Mouse (Mus musculus) G1E-ER4 (cell line): Measurements from ENCODE around the gene Rint1. TPM values are rescaled to one million over a fixed set of nuclear protein-coding genes. Genes with fewer than 3 reads are reported as not detected.

Experiments used
- GATA1 ChIP-seq: IDR thresholded peaks from one replicate; pipeline ENCODE4 v1.8.0; 2012; ENCODE audit warnings: low read length, inconsistent platforms
- polyA plus RNA-seq: library from polyadenylated mRNA; stranded (reverse); fragments of >175 nt; gene quantifications from 2 replicates; pipeline ENCODE4 v1.2.3, GENCODE M21; 2012

Rint1 gene
- polyA plus RNA-seq, 1 experiment, result 12.7 TPM

- TF ChIP-seq GATA1, result no peak
Observed at GRCm38 (mm10) chr5:23856164-23856563, 68.7 kb downstream of the Rint1 start.

GRCm38 (mm10) chr5:23857189-23857588 is 69.7 kb downstream of the Rint1 start:
- TF ChIP-seq GATA1, result no peak

GRCm38 (mm10) chr5:23858001-23858400 is 70.5 kb downstream of the Rint1 start:
- TF ChIP-seq GATA1, result no peak

- TF ChIP-seq GATA1, result no peak
Observed at GRCm38 (mm10) chr5:23858643-23859042, 71.1 kb downstream of the Rint1 start.

GRCm38 (mm10) chr5:23859087-23859718 is 71.7 kb downstream of the Rint1 start:
- TF ChIP-seq GATA1, result no peak

GRCm38 (mm10) chr5:23859896-23860295 is 72.4 kb downstream of the Rint1 start:
- no peak for TF ChIP-seq GATA1

- TF ChIP-seq GATA1, result no peak
Observed at GRCm38 (mm10) chr5:23861721-23862120, 74.2 kb downstream of the Rint1 start.

- no peak for TF ChIP-seq GATA1
Observed at GRCm38 (mm10) chr5:23862291-23862690, 74.8 kb downstream of the Rint1 start.

- no peak for TF ChIP-seq GATA1
Observed at GRCm38 (mm10) chr5:23863166-23864053, 75.9 kb downstream of the Rint1 start.

GRCm38 (mm10) chr5:23864054-23864965 is 76.8 kb downstream of the Rint1 start:
- no peak for TF ChIP-seq GATA1

GRCm38 (mm10) chr5:23865941-23866340 is 78.4 kb downstream of the Rint1 start:
- no peak for TF ChIP-seq GATA1

Other genes starting within 250 kb of the Rint1 start
- 11.1 and 13.3 TPM in 2 replicates for gene Srpk2, start 103.1 kb upstream of the Rint1 start, polyA plus RNA-seq
- gene Pus7, start 4.0 kb upstream of the Rint1 start, polyA plus RNA-seq, result 13.3 and 16.5 TPM in 2 replicates
- gene Tomm7, start 56.5 kb downstream of the Rint1 start, polyA plus RNA-seq, result 2.2 and 12.1 TPM in 2 replicates
- 2.9 and 3.6 TPM in 2 replicates for gene Fam126a, start 243.0 kb downstream of the Rint1 start, polyA plus RNA-seq